Mouse (Mus musculus): ENCODE measurements at regions not wholly inside any gene's neighbourhood (a gene's known extent, or its start where the extent isn't known, plus 50 kb on each side); places are given as distances from the start of the nearest gene placed in this dataset.

- no peak for DNase-seq (ENCODE audit: low spot score in 2 of 2)
Measured at GRCm38 (mm10) chr14:111971857-111972256, 297.0 kb downstream of the Slitrk5 start.

GRCm38 (mm10) chr14:111995809-111996458 lies 321.0 kb downstream of the Slitrk5 start:
- peak in 1 of 2 experiments; percentile 30 for DNase-seq (ENCODE audit: low spot score in 2 of 2)

- DNase-seq (ENCODE audit: low spot score in 2 of 2): no peak
Measured at GRCm38 (mm10) chr14:112002146-112002545, 327.2 kb downstream of the Slitrk5 start.

GRCm38 (mm10) chr14:112002881-112003280 lies 328.0 kb downstream of the Slitrk5 start:
- DNase-seq (ENCODE audit: low spot score in 2 of 2): no peak

GRCm38 (mm10) chr14:112008651-112009050 lies 333.8 kb downstream of the Slitrk5 start:
- DNase-seq (ENCODE audit: low spot score in 2 of 2): no peak

GRCm38 (mm10) chr14:112029331-112029730 lies 354.4 kb downstream of the Slitrk5 start:
- DNase-seq (ENCODE audit: low spot score in 2 of 2): no peak

- DNase-seq (ENCODE audit: low spot score in 2 of 2): no peak
Measured at GRCm38 (mm10) chr14:112075071-112075470, 400.2 kb downstream of the Slitrk5 start.
